Mouse (Mus musculus): ENCODE measurements around the gene Gabrg3. TPM values are rescaled to one million over a fixed set of nuclear protein-coding genes. Genes with fewer than 3 reads are reported as not detected.

Gabrg3 gene
- 2.2 and 3.1 TPM in 2 replicates for polyA plus RNA-seq (2014; fragmentation: Nextera tagmentation; extraction: Ambion mirVana)

- under 1% methylated on average over 63 of the region's 71 CpGs for WGBS
- Histone ChIP-seq H3K36me3 (ENCODE audit: control insufficient read depth, insufficient read depth, low read length) (no peaks in the 10 kb centered on the region), H3K9ac (ENCODE audit: low read length) (peak within 1 kb of the TSS; percentile 67), H3K4me2 (ENCODE audit: low read length) (peak within 1 kb of the TSS; percentile 92), H3K9me3 (replicated peaks; ENCODE audit: control insufficient read depth, low read length) (no peaks in the 10 kb centered on the region), H3K27me3 (replicated peaks; ENCODE audit: control insufficient read depth, insufficient read depth, low read length) (no peaks in the 10 kb centered on the region), H3K4me1 (ENCODE audit: control insufficient read depth, insufficient read depth, low read length) (0 out of 2 replicates have a peak, but pooled peaks cover 2% of the 10 kb centered on the region), H3K27ac (ENCODE audit: low read depth, low read length) (peak within 1 kb of the TSS; percentile 39), H3K4me3 (ENCODE audit: low read depth, low read length) (peak within 1 kb of the TSS; percentile 61)
- DNase-seq (ENCODE audit: low spot score): peak; percentile 77
- ATAC-seq: peak; percentile 86
These were observed at the start of gene Gabrg3 for GRCm38 (mm10) chr7:57386517-57387340. Gene Gabrg3 (minus strand): TSS chr7:57387188.

- no peak for ATAC-seq
- Histone ChIP-seq H3K36me3 (ENCODE audit: control insufficient read depth, insufficient read depth, low read length) (no peaks in the 10 kb centered on the region), H3K9me3 (replicated peaks; ENCODE audit: control insufficient read depth, low read length) (no peaks in the 10 kb centered on the region)
These were observed 35.7 kb upstream of the Gabrg3 start for GRCm38 (mm10) chr7:57422675-57423074.

GRCm38 (mm10) chr7:57421044-57421443 lies 34.1 kb upstream of the Gabrg3 start:
- no peaks in the 10 kb centered on the region for H3K36me3 ChIP-seq (ENCODE audit: control insufficient read depth, insufficient read depth, low read length)
- no peak overlapping the region for H3K9ac ChIP-seq (ENCODE audit: low read length)
- ATAC-seq (no peak), DNase-seq (ENCODE audit: low spot score) (no peak)
- no peak overlapping the region for H3K4me2 ChIP-seq (ENCODE audit: low read length)
- H3K27me3 ChIP-seq (replicated peaks; ENCODE audit: control insufficient read depth, insufficient read depth, low read length): no peaks in the 10 kb centered on the region
- WGBS: 94% methylated on average over 1 of the region's 1 CpGs
- H3K4me1 ChIP-seq (ENCODE audit: control insufficient read depth, insufficient read depth, low read length): no peaks in the 10 kb centered on the region
- no peak overlapping the region for H3K4me3 ChIP-seq (ENCODE audit: low read depth, low read length)
- H3K9me3 ChIP-seq (replicated peaks; ENCODE audit: control insufficient read depth, low read length): no peaks in the 10 kb centered on the region
- no peak overlapping the region for H3K27ac ChIP-seq (ENCODE audit: low read depth, low read length)

More at GRCm38 (mm10) chr7:57422675-57423074, 35.7 kb upstream of the Gabrg3 start:
- Histone ChIP-seq H3K9ac (ENCODE audit: low read length) (no peak overlapping the region), H3K27me3 (replicated peaks; ENCODE audit: control insufficient read depth, insufficient read depth, low read length) (no peaks in the 10 kb centered on the region), H3K27ac (ENCODE audit: low read depth, low read length) (no peak overlapping the region), H3K4me2 (ENCODE audit: low read length) (no peak overlapping the region), H3K4me3 (ENCODE audit: low read depth, low read length) (no peak overlapping the region), H3K4me1 (ENCODE audit: control insufficient read depth, insufficient read depth, low read length) (no peaks in the 10 kb centered on the region)
- DNase-seq (ENCODE audit: low spot score): no peak
- WGBS: 80% methylated on average over 1 of the region's 1 CpGs

- DNase-seq (ENCODE audit: low spot score): no peak
- ATAC-seq: no peak
- Histone ChIP-seq H3K4me3 (ENCODE audit: low read depth, low read length) (no peak within 1 kb of the TSS), H3K27ac (ENCODE audit: low read depth, low read length) (no peak within 1 kb of the TSS), H3K4me2 (ENCODE audit: low read length) (no peak within 1 kb of the TSS), H3K9ac (ENCODE audit: low read length) (no peak within 1 kb of the TSS), H3K4me1 (ENCODE audit: control insufficient read depth, insufficient read depth, low read length) (no peaks in the 10 kb centered on the region), H3K27me3 (replicated peaks; ENCODE audit: control insufficient read depth, insufficient read depth, low read length) (no peaks in the 10 kb centered on the region), H3K36me3 (ENCODE audit: control insufficient read depth, insufficient read depth, low read length) (no peaks in the 10 kb centered on the region), H3K9me3 (replicated peaks; ENCODE audit: control insufficient read depth, low read length) (no peaks in the 10 kb centered on the region)
- WGBS: 91% methylated on average over 2 of the region's 2 CpGs
These were observed 32.4 kb upstream of the Gabrg3 start, which contains the start of gene Gabrb3 for GRCm38 (mm10) chr7:57419392-57419791. Gene Gabrb3 (plus strand): TSS chr7:57419692.

GRCm38 (mm10) chr7:57412896-57413295 lies 25.9 kb upstream of the Gabrg3 start:
- H3K27ac ChIP-seq (ENCODE audit: low read depth, low read length): no peak overlapping the region
- no peaks in the 10 kb centered on the region for H3K27me3 ChIP-seq (replicated peaks; ENCODE audit: control insufficient read depth, insufficient read depth, low read length)
- no peak overlapping the region for H3K9ac ChIP-seq (ENCODE audit: low read length)
- H3K9me3 ChIP-seq (replicated peaks; ENCODE audit: control insufficient read depth, low read length): no peaks in the 10 kb centered on the region
- no peak overlapping the region for H3K4me2 ChIP-seq (ENCODE audit: low read length)
- H3K4me3 ChIP-seq (ENCODE audit: low read depth, low read length): no peak overlapping the region
- no peaks in the 10 kb centered on the region for H3K4me1 ChIP-seq (ENCODE audit: control insufficient read depth, insufficient read depth, low read length)
- no peak for DNase-seq (ENCODE audit: low spot score)
- no peak for ATAC-seq
- no peaks in the 10 kb centered on the region for H3K36me3 ChIP-seq (ENCODE audit: control insufficient read depth, insufficient read depth, low read length)
- WGBS: 41% methylated on average over 1 of the region's 1 CpGs

- Histone ChIP-seq H3K9ac (ENCODE audit: low read length) (no peak overlapping the region), H3K27ac (ENCODE audit: low read depth, low read length) (no peak overlapping the region), H3K4me2 (ENCODE audit: low read length) (no peak overlapping the region), H3K27me3 (replicated peaks; ENCODE audit: control insufficient read depth, insufficient read depth, low read length) (no peaks in the 10 kb centered on the region), H3K9me3 (replicated peaks; ENCODE audit: control insufficient read depth, low read length) (no peaks in the 10 kb centered on the region), H3K4me1 (ENCODE audit: control insufficient read depth, insufficient read depth, low read length) (no peaks in the 10 kb centered on the region), H3K36me3 (ENCODE audit: control insufficient read depth, insufficient read depth, low read length) (no peaks in the 10 kb centered on the region), H3K4me3 (ENCODE audit: low read depth, low read length) (no peak overlapping the region)
- no peak for DNase-seq (ENCODE audit: low spot score)
- 73% methylated on average over 4 of the region's 4 CpGs for WGBS
- ATAC-seq: no peak
These were observed 24.2 kb upstream of the Gabrg3 start for GRCm38 (mm10) chr7:57411163-57411562.

GRCm38 (mm10) chr7:57393551-57393950 lies 6.6 kb upstream of the Gabrg3 start:
- 92% methylated on average over 4 of the region's 4 CpGs for WGBS

GRCm38 (mm10) chr7:57390046-57390445 lies 3.1 kb upstream of the Gabrg3 start:
- no peaks in the 10 kb centered on the region for H3K27me3 ChIP-seq (replicated peaks; ENCODE audit: control insufficient read depth, insufficient read depth, low read length)
- H3K4me1 ChIP-seq (ENCODE audit: control insufficient read depth, insufficient read depth, low read length): 0 out of 2 replicates have a peak, but pooled peaks cover 2% of the 10 kb centered on the region
- no peaks in the 10 kb centered on the region for H3K9me3 ChIP-seq (replicated peaks; ENCODE audit: control insufficient read depth, low read length)
- ATAC-seq: no peak
- WGBS: 48% methylated on average over 4 of the region's 4 CpGs
- no peak for DNase-seq (ENCODE audit: low spot score)
- H3K9ac ChIP-seq (ENCODE audit: low read length): no peak overlapping the region
- H3K4me3 ChIP-seq (ENCODE audit: low read depth, low read length): no peak overlapping the region
- no peak overlapping the region for H3K27ac ChIP-seq (ENCODE audit: low read depth, low read length)
- H3K36me3 ChIP-seq (ENCODE audit: control insufficient read depth, insufficient read depth, low read length): no peaks in the 10 kb centered on the region
- H3K4me2 ChIP-seq (ENCODE audit: low read length): no peak overlapping the region

More at GRCm38 (mm10) chr7:57393551-57393950, 6.6 kb upstream of the Gabrg3 start:
- no peak overlapping the region for H3K27ac ChIP-seq (ENCODE audit: low read depth, low read length)
- DNase-seq (ENCODE audit: low spot score) (no peak), ATAC-seq (no peak)
- H3K4me1 ChIP-seq (ENCODE audit: control insufficient read depth, insufficient read depth, low read length): no peaks in the 10 kb centered on the region
- no peaks in the 10 kb centered on the region for H3K9me3 ChIP-seq (replicated peaks; ENCODE audit: control insufficient read depth, low read length)
- no peaks in the 10 kb centered on the region for H3K36me3 ChIP-seq (ENCODE audit: control insufficient read depth, insufficient read depth, low read length)
- no peaks in the 10 kb centered on the region for H3K27me3 ChIP-seq (replicated peaks; ENCODE audit: control insufficient read depth, insufficient read depth, low read length)
- no peak overlapping the region for H3K4me2 ChIP-seq (ENCODE audit: low read length)
- no peak overlapping the region for H3K9ac ChIP-seq (ENCODE audit: low read length)
- H3K4me3 ChIP-seq (ENCODE audit: low read depth, low read length): no peak overlapping the region

- H3K27me3 ChIP-seq (replicated peaks; ENCODE audit: control insufficient read depth, insufficient read depth, low read length): no peaks in the 10 kb centered on the region
- H3K9ac ChIP-seq (ENCODE audit: low read length): peak overlapping the region; percentile 67
- 15% methylated on average over 6 of the region's 6 CpGs for WGBS
- H3K36me3 ChIP-seq (ENCODE audit: control insufficient read depth, insufficient read depth, low read length): no peaks in the 10 kb centered on the region
- H3K27ac ChIP-seq (ENCODE audit: low read depth, low read length): no peak overlapping the region
- ATAC-seq: no peak
- DNase-seq (ENCODE audit: low spot score): no peak
- H3K4me2 ChIP-seq (ENCODE audit: low read length): peak overlapping the region; percentile 92
- H3K9me3 ChIP-seq (replicated peaks; ENCODE audit: control insufficient read depth, low read length): no peaks in the 10 kb centered on the region
- H3K4me3 ChIP-seq (ENCODE audit: low read depth, low read length): peak overlapping the region; percentile 61
- H3K4me1 ChIP-seq (ENCODE audit: control insufficient read depth, insufficient read depth, low read length): 0 out of 2 replicates have a peak, but pooled peaks cover 2% of the 10 kb centered on the region
These were observed 310 bp upstream of the Gabrg3 start for GRCm38 (mm10) chr7:57387341-57387654.

Data from forebrain, embryonic 14.5 days (tissue).